Mouse (Mus musculus) C2C12 (cell line): ENCODE measurements around the gene Tnfsf14. TPM values are rescaled to one million over a fixed set of nuclear protein-coding genes. Genes with fewer than 3 reads are reported as not detected.

Experiments used
- H3K27me3 ChIP-seq: one replicate; pipeline ENCODE4 v1.6.1; 2011; ENCODE audit not compliant: control insufficient read depth, insufficient read depth, insufficient read length
- H3K36me3 ChIP-seq: one replicate; pipeline ENCODE4 v1.6.1; 2011; ENCODE audit not compliant: control insufficient read depth, insufficient read depth
- H3K4me3 ChIP-seq: one replicate; pipeline ENCODE4 v1.5.1; 2011; ENCODE audit warnings: mild to moderate bottlenecking, control low read depth; ENCODE audit not compliant: poor library complexity, insufficient read depth, severe bottlenecking
- H3K79me2 ChIP-seq: one replicate; pipeline ENCODE4 v1.6.1; 2011; ENCODE audit not compliant: control insufficient read depth, insufficient read depth
- H3K79me3 ChIP-seq: one replicate; pipeline ENCODE4 v1.6.1; 2011; ENCODE audit warnings: low read depth, control low read depth
- H3ac ChIP-seq: one replicate; pipeline ENCODE3; 2011; ENCODE audit warnings: low read depth; ENCODE audit not compliant: control insufficient read depth, insufficient read length
- CEBPB ChIP-seq: IDR thresholded peaks from one replicate; pipeline ENCODE4 v1.6.1; 2011; ENCODE audit warnings: low read depth, mild to moderate bottlenecking, control low read depth, moderate library complexity
- CTCF ChIP-seq: IDR thresholded peaks from one replicate; pipeline ENCODE4 v1.5.1; 2011; ENCODE audit not compliant: control insufficient read depth, insufficient read depth, insufficient read length
- FOSL1 ChIP-seq: IDR thresholded peaks from one replicate; pipeline ENCODE4 v1.8.0; 2011; ENCODE audit warnings: mild to moderate bottlenecking, low read length; ENCODE audit not compliant: poor library complexity, insufficient read depth, severe bottlenecking
- MAX ChIP-seq: IDR thresholded peaks from one replicate; pipeline ENCODE4 v1.6.1; 2011; ENCODE audit warnings: mild to moderate bottlenecking, control low read depth
- MYOD1 ChIP-seq: IDR thresholded peaks from one replicate; pipeline ENCODE4 v1.6.1; 2011; ENCODE audit warnings: low read depth; ENCODE audit not compliant: control insufficient read depth, insufficient read length
- MYOG ChIP-seq: IDR thresholded peaks from one replicate; pipeline ENCODE4 v1.6.1; 2011; ENCODE audit not compliant: control insufficient read depth, insufficient read length; ENCODE audit errors: extremely low read depth
- USF1 ChIP-seq: IDR thresholded peaks from one replicate; pipeline ENCODE4 v1.6.1; 2011; ENCODE audit warnings: low read depth, mild to moderate bottlenecking, control low read depth, moderate library complexity
- polyA plus RNA-seq: library from polyadenylated mRNA; unstranded; fragments of >200 nt; fragmentation: generic; extraction: Trizol; gene quantifications from one replicate; pipeline ENCODE4 v1.2.1, GENCODE M21; 2012; ENCODE audit warnings: missing spikeins

The Tnfsf14 gene
- polyA plus RNA-seq, 1 experiment, result not detected

GRCm38 (mm10) chr17:57198252-57198651, 4.3 kb upstream of the Tnfsf14 start:
- no peak for TF ChIP-seq USF1
- Histone ChIP-seq H3K79me3 (no peaks in the 10 kb centered on the region), H3K36me3 (no peaks in the 10 kb centered on the region), H3ac (no peak overlapping the region), H3K27me3 (peaks cover 23% of the 10 kb centered on the region), H3K79me2 (no peaks in the 10 kb centered on the region), H3K4me3 (no peak overlapping the region)

GRCm38 (mm10) chr17:57195326-57196010, 1.5 kb upstream of the Tnfsf14 start:
- TF ChIP-seq USF1 (no peak), MAX (no peak), CTCF (no peak), MYOD1 (no peak), CEBPB (no peak), MYOG (no peak), FOSL1 (no peak)
- Histone ChIP-seq H3K27me3 (peaks cover 38% of the 10 kb centered on the region), H3ac (no peak overlapping the region), H3K79me3 (no peaks in the 10 kb centered on the region), H3K79me2 (no peaks in the 10 kb centered on the region), H3K36me3 (no peaks in the 10 kb centered on the region), H3K4me3 (no peak overlapping the region)

DNA sequence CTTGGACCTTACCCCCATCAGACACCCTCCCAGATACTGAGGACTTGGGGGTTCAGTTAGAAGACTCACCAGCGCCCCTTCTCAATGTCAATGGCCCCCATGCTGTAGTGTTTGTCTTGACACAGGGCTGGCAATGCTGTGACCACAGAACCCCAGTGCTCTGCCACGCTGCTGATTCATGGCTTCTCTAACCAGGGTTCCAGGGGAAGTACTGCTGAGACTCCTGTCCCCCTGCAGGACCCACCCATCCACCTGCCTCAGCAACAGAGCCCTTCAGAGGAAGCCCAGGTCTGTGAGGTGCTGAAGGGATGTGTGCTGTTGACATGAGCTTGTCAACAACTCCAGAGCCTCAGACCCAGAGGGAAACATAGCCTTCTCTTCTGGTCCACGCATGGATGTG, 794 bp upstream of the Tnfsf14 start:
- H3K4me3 ChIP-seq, result no peak overlapping the region
- no peaks in the 10 kb centered on the region for H3K79me3 ChIP-seq
- no peaks in the 10 kb centered on the region for H3K79me2 ChIP-seq
- TF ChIP-seq CTCF (no peak), CEBPB (no peak), MAX (no peak), FOSL1 (no peak), USF1 (no peak), MYOD1 (no peak), MYOG (no peak)
- H3K36me3 ChIP-seq, result no peaks in the 10 kb centered on the region
- no peak overlapping the region for H3ac ChIP-seq
- H3K27me3 ChIP-seq, result peaks cover 45% of the 10 kb centered on the region

GRCm38 (mm10) chr17:57188510-57189192, 5.3 kb downstream of the Tnfsf14 start:
- Histone ChIP-seq H3K4me3 (no peak overlapping the region), H3K27me3 (peaks cover 31% of the 10 kb centered on the region), H3K36me3 (no peaks in the 10 kb centered on the region), H3ac (no peak overlapping the region), H3K79me3 (no peaks in the 10 kb centered on the region), H3K79me2 (no peaks in the 10 kb centered on the region)
- TF ChIP-seq MYOD1 (no peak), CTCF (no peak), FOSL1 (no peak), CEBPB (no peak), USF1 (no peak), MAX (no peak), MYOG (no peak)

- no peak overlapping the region for H3K4me3 ChIP-seq
- peaks cover 10% of the 10 kb centered on the region for H3K27me3 ChIP-seq
- H3K79me2 ChIP-seq, result no peaks in the 10 kb centered on the region
- no peaks in the 10 kb centered on the region for H3K36me3 ChIP-seq
- TF ChIP-seq USF1, result no peak
- no peak for TF ChIP-seq CEBPB
- no peak for TF ChIP-seq CTCF
- TF ChIP-seq MYOD1, result no peak
- no peak for TF ChIP-seq MYOG
- no peak for TF ChIP-seq MAX
- no peak for TF ChIP-seq FOSL1
- H3ac ChIP-seq, result no peak overlapping the region
- H3K79me3 ChIP-seq, result no peaks in the 10 kb centered on the region
These were observed 8.3 kb downstream of the Tnfsf14 start for GRCm38 (mm10) chr17:57185641-57186040.

DNA sequence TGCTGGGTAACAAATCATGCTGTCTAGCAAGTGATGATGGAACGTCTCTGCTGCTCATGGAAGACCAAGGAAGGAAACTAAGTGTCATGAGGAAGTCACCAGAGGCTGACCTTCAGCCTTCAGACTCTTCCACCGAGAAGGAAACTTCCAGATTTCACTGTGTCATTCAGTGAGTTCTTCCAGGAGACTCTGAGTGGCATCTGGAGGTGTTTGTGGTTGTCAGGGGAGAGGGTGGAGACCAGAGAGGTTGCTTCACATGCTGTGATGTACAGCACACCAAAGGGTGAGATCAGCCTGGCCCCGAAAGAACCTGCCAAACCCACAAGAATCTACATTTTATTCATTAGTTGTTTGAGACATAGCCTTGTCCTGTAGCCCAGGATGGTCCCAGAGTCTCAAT, 11.1 kb downstream of the Tnfsf14 start:
- H3K79me2 ChIP-seq, result no peaks in the 10 kb centered on the region
- no peaks in the 10 kb centered on the region for H3K79me3 ChIP-seq
- no peak overlapping the region for H3ac ChIP-seq
- H3K4me3 ChIP-seq, result no peak overlapping the region
- TF ChIP-seq MYOD1 (no peak), FOSL1 (no peak), MYOG (no peak), MAX (no peak), CTCF (no peak), USF1 (no peak), CEBPB (no peak)
- H3K27me3 ChIP-seq, result peaks cover 3% of the 10 kb centered on the region
- no peaks in the 10 kb centered on the region for H3K36me3 ChIP-seq
